Mouse (Mus musculus) E14TG2a.4 (cell line): ENCODE measurements at regions not wholly inside any gene's neighbourhood (a gene's known extent, or its start where the extent isn't known, plus 50 kb on each side); places are given as distances from the start of the nearest gene placed in this dataset.

Source experiments
- CTCF ChIP-seq: conservative IDR thresholded peaks from 2 replicates; pipeline ENCODE4 v1.5.1; 2014; ENCODE audit warnings: low read length
- NANOG ChIP-seq: IDR thresholded peaks from 2 replicates; pipeline ENCODE4 v1.6.1; 2014; ENCODE audit warnings: borderline replicate concordance, low read length, mixed read lengths

DNA sequence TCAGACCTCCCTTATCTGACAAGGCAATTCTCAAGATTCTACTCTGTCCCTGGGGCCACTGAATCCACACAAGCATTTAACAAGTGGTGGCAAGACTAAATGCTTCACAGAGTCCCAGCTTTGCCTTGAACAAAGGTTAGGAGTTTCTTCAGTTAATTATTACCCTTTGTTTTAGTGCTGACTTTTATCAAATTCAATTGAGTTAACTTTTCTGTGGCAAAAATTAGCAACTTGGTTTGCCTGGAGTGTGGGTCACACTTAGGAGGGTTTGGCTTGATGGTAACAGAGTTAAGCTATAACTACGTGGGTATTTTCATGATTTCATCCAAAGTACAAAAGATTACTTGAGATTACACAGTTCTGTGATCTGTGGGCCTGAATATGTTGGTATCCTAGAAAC lies 104.7 kb upstream of the Abcb5 start:
- TF ChIP-seq CTCF (no peak), NANOG (no peak)
